Mouse (Mus musculus) heart, embryonic 14.5 days (tissue): ENCODE results near the gene Rreb1. TPM values are rescaled to one million over a fixed set of nuclear protein-coding genes. Genes with fewer than 3 reads are reported as not detected.

ENCODE experiments used
- polyA plus RNA-seq: library from polyadenylated mRNA; unstranded; fragments of >200 nt; fragmentation: Nextera tagmentation; extraction: Ambion mirVana; gene quantifications from 2 replicates; pipeline ENCODE4 v1.2.1, GENCODE M21; 2014

The Rreb1 gene
- polyA plus RNA-seq, 1 experiment from 2014 or later = 17.8 TPM

Other genes with a start within 250 kb of the Rreb1 start
- gene Ssr1, start 215.8 kb downstream of the Rreb1 start, polyA plus RNA-seq = 82.9 and 90.1 TPM in 2 replicates